Mouse (Mus musculus): ENCODE measurements around the gene Xpr1.

DNA sequence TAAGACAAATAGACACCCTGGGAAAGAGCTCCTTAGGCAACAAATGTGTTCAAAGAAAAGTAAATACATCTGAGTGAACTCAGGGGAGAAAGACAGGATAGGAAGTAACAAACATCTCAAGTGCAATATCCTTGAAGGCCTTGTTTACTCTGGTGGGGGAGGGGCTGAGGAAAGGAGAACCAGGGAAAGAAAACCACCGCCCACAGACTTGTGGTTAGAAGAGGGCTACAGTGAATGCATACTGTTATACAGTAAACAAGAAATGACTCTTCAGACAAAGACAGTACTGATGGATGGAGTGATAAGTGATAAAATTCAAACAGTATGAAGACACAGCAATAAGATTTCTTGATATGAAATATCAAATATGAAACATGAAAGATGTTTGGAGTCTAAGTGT lies 95.0 kb downstream of the Xpr1 start:
- TF ChIP-seq CTCF (IDR thresholded peaks at IDR 0.05; ENCODE audit: extremely low read depth, insufficient read length, insufficient replicate concordance, low read depth, low read length), result no peak
- no peak for TF ChIP-seq POLR2A (IDR thresholded peaks at IDR 0.05; ENCODE audit: low read depth, low read length)

All from small intestine, adult 2 months (tissue).